Mouse (Mus musculus): ENCODE measurements around the gene Olfr1053.
"Not testable (repeated sequence)": the region's sequence is repeated elsewhere in the genome, so short reads cannot be mapped to it uniquely, and the experiment has no call there.

The Olfr1053 gene

GRCm38 (mm10) chr2:86315184-86315583, at the start of gene Olfr1053:
Gene Olfr1053 (minus strand): TSS chr2:86315284.
- DNase-seq: no peak

- no peak for DNase-seq
Observed at GRCm38 (mm10) chr2:86362369-86362768, 47.3 kb upstream of the Olfr1053 start, which contains the start of gene Olfr1056. Gene Olfr1056 (minus strand): TSS chr2:86362469.

GRCm38 (mm10) chr2:86351751-86352150, 36.7 kb upstream of the Olfr1053 start:
- not testable (repeated sequence) for DNase-seq

- DNase-seq: no peak
Observed at GRCm38 (mm10) chr2:86350184-86350583, 35.1 kb upstream of the Olfr1053 start, which contains the start of gene Olfr1055. Gene Olfr1055 (minus strand): TSS chr2:86350284.

- no peak for DNase-seq
Observed at GRCm38 (mm10) chr2:86335333-86335732, 20.2 kb upstream of the Olfr1053 start, which contains the start of gene Olfr1054. Gene Olfr1054 (minus strand): TSS chr2:86335433.

GRCm38 (mm10) chr2:86292155-86292554, 22.9 kb downstream of the Olfr1053 start, which contains the start of gene Olfr1052:
Gene Olfr1052 (plus strand): TSS chr2:86292455.
- DNase-seq: no peak

GRCm38 (mm10) chr2:86278988-86279387, 36.1 kb downstream of the Olfr1053 start, which contains the start of gene Olfr1051:
Gene Olfr1051 (minus strand): TSS chr2:86279088.
- not testable (repeated sequence) for DNase-seq
